ENCODE assay signal across 8 mouse cellular contexts in the genomic region with DNA sequence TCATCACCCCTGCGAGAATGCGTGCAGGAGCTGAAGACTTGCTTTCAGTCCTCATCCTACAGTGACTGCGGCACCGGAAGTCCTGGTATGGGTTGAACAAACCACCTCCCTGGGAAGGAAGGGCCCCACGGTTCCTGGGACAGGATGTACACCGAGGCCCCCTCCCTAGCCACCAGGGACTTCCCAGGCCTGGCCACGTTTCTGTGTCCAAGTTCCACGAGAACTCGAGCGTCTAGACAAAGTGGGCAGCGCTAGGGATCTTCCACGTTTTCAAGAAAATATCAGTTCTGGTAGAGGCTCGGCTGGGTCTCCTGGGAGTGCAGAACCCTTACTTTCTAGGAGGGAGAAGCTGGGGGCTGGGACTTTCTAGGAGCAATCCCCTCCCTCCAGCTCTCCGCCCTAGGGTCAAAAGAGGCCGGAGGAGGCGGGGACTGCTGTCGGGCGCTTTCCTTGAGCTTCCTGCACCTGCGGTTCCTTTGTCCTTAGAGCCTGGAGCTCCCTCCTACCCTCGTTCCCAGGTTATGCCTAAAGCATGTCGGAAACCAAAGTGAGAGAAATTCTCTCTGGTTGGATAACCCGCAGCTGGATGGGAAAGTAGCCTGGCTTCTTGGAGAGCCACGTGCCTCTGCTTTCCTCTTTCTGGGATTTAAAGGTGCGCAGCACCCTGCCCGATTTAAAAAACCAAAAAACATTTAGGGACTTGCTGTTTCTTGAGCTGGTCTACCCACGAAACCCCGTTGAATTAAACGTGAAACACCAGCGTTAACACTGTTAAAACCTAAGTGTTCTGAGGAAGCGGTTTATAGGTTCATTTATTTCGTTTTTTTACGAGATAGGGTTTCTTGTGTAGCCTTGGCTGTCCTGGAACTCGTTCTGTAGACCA. TPM values are rescaled to one million over a fixed set of nuclear protein-coding genes. Genes with fewer than 3 reads are reported as not detected.
DNase-seq lines count a peak whose midpoint lies in the region; TF ChIP-seq lines count a peak whose summit lies in the region.

No protein-coding gene starts in this region.

- TF ChIP-seq CTCF in MEL (IDR thresholded peaks at IDR 0.05 in 2 of 3, conservative IDR thresholded peaks at IDR 0.05 in 1 of 3; ENCODE audit: control insufficient read depth in 1 of 3, insufficient read depth in 1 of 3, low read depth in 2 of 3, low read length in 3 of 3, poor library complexity in 1 of 3, severe bottlenecking in 1 of 3), result no peak

- no peak for TF ChIP-seq EP300 in MEL (IDR thresholded peaks at IDR 0.05; ENCODE audit: low read depth in 1 of 2, low read length in 2 of 2)

- H3K79me2 ChIP-seq in MEL (ENCODE audit: control insufficient read depth, insufficient read depth, low read length, poor library complexity), result peaks cover 37% of the 10 kb centered on the region

- H3K36me3 ChIP-seq in MEL (ENCODE audit: control insufficient read depth in 1 of 2, insufficient read depth in 2 of 2, low read length in 2 of 2), result peaks cover 0 to 22% of the 10 kb centered on the region in 2 experiments; a peak in 2 of 4 replicates

- no peak for TF ChIP-seq RAD21 in MEL (IDR thresholded peaks at IDR 0.05; ENCODE audit: low read depth, low read length)

- H3K9ac ChIP-seq in MEL (ENCODE audit: control insufficient read depth, low read depth, low read length, poor library complexity, severe bottlenecking), result peak overlapping the region; percentile 88

- no peaks in the 10 kb centered on the region for H3K27me3 ChIP-seq in MEL (ENCODE audit: control insufficient read depth in 1 of 2, insufficient read depth in 2 of 2, low read length in 2 of 2)

- peaks cover 5 to 33% of the 10 kb centered on the region in 2 experiments for H3K4me1 ChIP-seq in MEL (ENCODE audit: control insufficient read depth in 1 of 2, insufficient read depth in 2 of 2, low read length in 2 of 2)

- TF ChIP-seq POLR2A in MEL (IDR thresholded peaks at IDR 0.05; ENCODE audit: control insufficient read depth in 1 of 2, insufficient read depth in 1 of 2, low read depth in 1 of 2, low read length in 2 of 2, poor library complexity in 1 of 2), result 0 out of 4 replicates have a peak, but pooled peaks of 1 of the 2 experiments have one; percentile 17

- no peaks in the 10 kb centered on the region for H3K9me3 ChIP-seq in MEL (replicated peaks; ENCODE audit: insufficient read depth, low read length)

- peak overlapping the region; percentile 67 to 93 for H3K4me3 ChIP-seq in MEL (ENCODE audit: control insufficient read depth in 1 of 2, insufficient read depth in 1 of 2, low read depth in 2 of 2, low read length in 2 of 2)

- DNase-seq in MEL (ENCODE audit: low read depth, low spot score), result no peak
- DNase-seq in c-Kit-positive CD71-positive TER-119-negative erythroid progenitor cells, embryonic 14.5 days (ENCODE audit: low read depth), result peak; percentile 77
- DNase-seq in heart, adult 8-10 months (ENCODE audit: low spot score), result peak; percentile 88
- DNase-seq in kidney, adult 8-10 months, result peak; percentile 71 to 73
- DNase-seq in lung, postnatal 10 days, result peak; percentile 87
- DNase-seq in retina, postnatal 1 day, result peak; percentile 64
- DNase-seq in layer of hippocampus, postnatal 14 days (ENCODE audit: low spot score in 2 of 2), result no peak
- DNase-seq in cerebellum, adult 11-12 months, result no peak

- H3K27ac ChIP-seq in MEL (ENCODE audit: control insufficient read depth, low read depth, low read length), result no peak overlapping the region

TF ChIP-seq in MEL, 35 proteins besides CTCF, POLR2A, EP300 and RAD21:
- TF ChIP-seq USF2 (IDR thresholded peaks at IDR 0.05; ENCODE audit: borderline replicate concordance in 1 of 2, insufficient read depth in 1 of 2, low read depth in 1 of 2, low read length in 2 of 2) (no peak), CHD2 (IDR thresholded peaks at IDR 0.05; ENCODE audit: low read length) (no peak), ELF1 (IDR thresholded peaks at IDR 0.05; ENCODE audit: low read depth, low read length) (no peak), CHD1 (IDR thresholded peaks at IDR 0.05; ENCODE audit: low read depth, low read length) (no peak), GATA1 (IDR thresholded peaks at IDR 0.05; ENCODE audit: low read depth, low read length) (no peak)
TF ChIP-seq in MEL: peak in this region for 0.

RNA-seq across cellular contexts. Expression of gene Ier2, which starts 2.5 kb away (rescaled TPM):
- total RNA-seq in MEL (2012; rRNA removed), result 22.5 and 24.4 TPM in 2 replicates
- 100 to 1,000 TPM in 1 of 2 experiments, 10 to 100 TPM in 1; 37.7 to 258 TPM for polyA plus RNA-seq in MEL (2012; ENCODE audit: insufficient read depth in 1 of 2, insufficient read length in 2 of 2, low read depth in 1 of 2, low replicate concordance in 2 of 2, missing spikeins in 1 of 2)
- 10 to 100 TPM; 12.8 to 26.9 (median 17.4) TPM for total RNA-seq in heart, adult 8-10 months (2022)
- total RNA-seq in layer of hippocampus, postnatal 14 days (2021), result 10 to 100 TPM in 1 of 2 experiments, 1 to 10 TPM in 1; 9.5 to 12.5 TPM

RNA-seq across cellular contexts. Expression of gene Trmt1, which starts 25.9 kb away (rescaled TPM):
- total RNA-seq in MEL (2012; rRNA removed), result 154 and 183 TPM in 2 replicates
- polyA plus RNA-seq in MEL (2012; ENCODE audit: insufficient read depth in 1 of 2, insufficient read length in 2 of 2, low read depth in 1 of 2, low replicate concordance in 2 of 2, missing spikeins in 1 of 2), result 100 to 1,000 TPM in 1 of 2 experiments, not detected in 1; 221 TPM
- 10 to 100 TPM; 30.9 to 41.7 (median 38.5) TPM for total RNA-seq in heart, adult 8-10 months (2022)
- total RNA-seq in layer of hippocampus, postnatal 14 days (2021), result 10 to 100 TPM; 82.9 to 97.3 TPM

RNA-seq across cellular contexts. Expression of gene Nacc1, which starts 27.5 kb away (rescaled TPM):
- total RNA-seq in MEL (2012; rRNA removed), result 42.5 and 45.3 TPM in 2 replicates
- polyA plus RNA-seq in MEL (2012; ENCODE audit: insufficient read depth in 1 of 2, insufficient read length in 2 of 2, low read depth in 1 of 2, low replicate concordance in 2 of 2, missing spikeins in 1 of 2), result 100 to 1,000 TPM in 1 of 2 experiments, not detected in 1; 106 TPM
- 10 to 100 TPM; 26.7 to 36.0 (median 33.4) TPM for total RNA-seq in heart, adult 8-10 months (2022)
- total RNA-seq in layer of hippocampus, postnatal 14 days (2021), result 10 to 100 TPM; 84.0 to 85.6 TPM

RNA-seq across cellular contexts. Expression of gene Lyl1, which starts 41.1 kb away (rescaled TPM):
- total RNA-seq in MEL (2012; rRNA removed), result 75.5 and 88.7 TPM in 2 replicates
- 100 to 1,000 TPM; 136 to 149 TPM for polyA plus RNA-seq in MEL (2012; ENCODE audit: insufficient read depth in 1 of 2, insufficient read length in 2 of 2, low read depth in 1 of 2, low replicate concordance in 2 of 2, missing spikeins in 1 of 2)
- 1 to 10 TPM; 3.5 to 4.8 (median 4.3) TPM for total RNA-seq in heart, adult 8-10 months (2022)
- 1 to 10 TPM; 3.4 to 4.2 TPM for total RNA-seq in layer of hippocampus, postnatal 14 days (2021)

Comparison
In these comparisons a context has a peak if more than half of its experiments do, and no peak if none do; other contexts are left out.
1. DNase-seq: peak in c-Kit-positive CD71-positive TER-119-negative erythroid progenitor cells, embryonic 14.5 days (single experiment), heart, adult 8-10 months (single experiment), kidney, adult 8-10 months (2 of 2), lung, postnatal 10 days (single experiment) and retina, postnatal 1 day (single experiment); none in MEL (single experiment), layer of hippocampus, postnatal 14 days (0 of 2) and cerebellum, adult 11-12 months (single experiment).